Mouse (Mus musculus) mesoderm, embryonic 11.5 days (tissue): Measurements from ENCODE around the gene Ptcd1.
"Not testable (repeated sequence)": the region's sequence is repeated elsewhere in the genome, so short reads cannot be mapped to it uniquely, and the experiment has no call there.

Source experiments
- DNase-seq: peaks from one replicate; pipeline ENCODE4 v3.0.0-alpha.2; 2012; ENCODE audit warnings: low read depth, low spot score

Gene Ptcd1

GRCm38 (mm10) chr5:145166536-145167305, at the start of gene Ptcd1, which contains the start of gene Cpsf4:
TSS of gene Ptcd1 (minus strand) at chr5:145167108.
TSS of gene Cpsf4 (plus strand) at chr5:145167213.
- DNase-seq = peak; percentile 99

- no peak for DNase-seq
Observed at GRCm38 (mm10) chr5:145214679-145215078, 47.8 kb upstream of the Ptcd1 start.

- DNase-seq = no peak
Observed at GRCm38 (mm10) chr5:145213505-145213904, 46.6 kb upstream of the Ptcd1 start.

- DNase-seq = no peak
Observed at GRCm38 (mm10) chr5:145212216-145212615, 45.3 kb upstream of the Ptcd1 start.

- no peak for DNase-seq
Observed at GRCm38 (mm10) chr5:145211340-145211739, 44.4 kb upstream of the Ptcd1 start.

GRCm38 (mm10) chr5:145208391-145208790, 41.5 kb upstream of the Ptcd1 start:
- DNase-seq = not testable (repeated sequence)

- no peak for DNase-seq
Observed at GRCm38 (mm10) chr5:145207954-145208353, 41.0 kb upstream of the Ptcd1 start.

- DNase-seq = no peak
Observed at GRCm38 (mm10) chr5:145207385-145207784, 40.5 kb upstream of the Ptcd1 start.

- no peak for DNase-seq
Observed at GRCm38 (mm10) chr5:145205041-145205440, 38.1 kb upstream of the Ptcd1 start.

- DNase-seq = peak; percentile 98
Observed at GRCm38 (mm10) chr5:145203936-145204691, 37.2 kb upstream of the Ptcd1 start, which contains the start of gene Zkscan5. TSS of gene Zkscan5 (plus strand) at chr5:145204562.

- DNase-seq = no peak
Observed at GRCm38 (mm10) chr5:145202446-145202845, 35.5 kb upstream of the Ptcd1 start.

GRCm38 (mm10) chr5:145201321-145201991, 34.5 kb upstream of the Ptcd1 start, which contains the start of gene Zkscan14:
TSS of gene Zkscan14 (minus strand) at chr5:145201868.
- DNase-seq = peak; percentile 88

GRCm38 (mm10) chr5:145200387-145200786, 33.5 kb upstream of the Ptcd1 start:
- no peak for DNase-seq

GRCm38 (mm10) chr5:145191962-145192361, 25.1 kb upstream of the Ptcd1 start, which contains the start of gene Atp5j2:
TSS of gene Atp5j2 (minus strand) at chr5:145192062.
- DNase-seq = no peak

- DNase-seq = peak; percentile 92
Observed at GRCm38 (mm10) chr5:145190875-145191798, 24.2 kb upstream of the Ptcd1 start.

- DNase-seq = no peak
Observed at GRCm38 (mm10) chr5:145190373-145190772, 23.5 kb upstream of the Ptcd1 start.

- DNase-seq = no peak
Observed at GRCm38 (mm10) chr5:145189416-145189815, 22.5 kb upstream of the Ptcd1 start.

GRCm38 (mm10) chr5:145185244-145185643, 18.3 kb upstream of the Ptcd1 start:
- no peak for DNase-seq

GRCm38 (mm10) chr5:145178461-145178980, 11.6 kb upstream of the Ptcd1 start:
- no peak for DNase-seq

GRCm38 (mm10) chr5:145167306-145167661, 376 bp upstream of the Ptcd1 start:
- peak; percentile 14 for DNase-seq

GRCm38 (mm10) chr5:145165184-145165583, 1.7 kb downstream of the Ptcd1 start:
- no peak for DNase-seq
